Mouse (Mus musculus) forebrain, embryonic 16.5 days (tissue): ENCODE measurements around the gene Chat. TPM values are rescaled to one million over a fixed set of nuclear protein-coding genes. Genes with fewer than 3 reads are reported as not detected.
"Not testable (repeated sequence)": the region's sequence is repeated elsewhere in the genome, so short reads cannot be mapped to it uniquely, and the experiment has no call there.

Source experiments
- ATAC-seq: fragments of 200-750 bp; cut with Nextera tagmentation; 2 replicates; pipeline ENCODE4 v1.8.0; 2017; ENCODE audit warnings: mild to moderate bottlenecking, moderate library complexity
- H3K27ac ChIP-seq: fragments of 300-500 bp; sonication (generic); 2 replicates; pipeline ENCODE4 v1.5.1; 2014; ENCODE audit warnings: low read length, control low read depth
- H3K27me3 ChIP-seq: fragments of 300-500 bp; sonication (generic); replicated peaks from 2 replicates; pipeline ENCODE4 v1.6.1; 2014; ENCODE audit warnings: low read length; ENCODE audit not compliant: control insufficient read depth, insufficient read depth
- H3K36me3 ChIP-seq: fragments of 300-500 bp; sonication (generic); 2 replicates; pipeline ENCODE4 v1.6.1; 2014; ENCODE audit not compliant: control insufficient read depth, insufficient read depth
- H3K4me1 ChIP-seq: fragments of 300-500 bp; sonication (generic); replicated peaks from 2 replicates; pipeline ENCODE4 v1.6.1; 2014; ENCODE audit warnings: low read length; ENCODE audit not compliant: control insufficient read depth, insufficient read depth
- H3K4me2 ChIP-seq: fragments of 300-500 bp; sonication (generic); 2 replicates; pipeline ENCODE4 v1.6.1; 2014; ENCODE audit warnings: mild to moderate bottlenecking, low read length, control low read depth
- H3K4me3 ChIP-seq: fragments of 300-500 bp; sonication (generic); replicated peaks from 2 replicates; pipeline ENCODE4 v1.5.1; 2014; ENCODE audit warnings: mild to moderate bottlenecking, low read length, control low read depth
- H3K9ac ChIP-seq: fragments of 300-500 bp; sonication (generic); replicated peaks from 2 replicates; pipeline ENCODE4 v1.6.1; 2014; ENCODE audit warnings: low read depth, low read length, control low read depth
- H3K9me3 ChIP-seq: fragments of 300-500 bp; sonication (generic); 2 replicates; pipeline ENCODE4 v1.6.1; 2016; ENCODE audit warnings: low read length; ENCODE audit not compliant: control insufficient read depth
- WGBS: fragments of 180-500 bp; shearing (Covaris S2); extraction: QIAGEN DNeasy Blood & Tissue Kit; methylation state at CpG from one replicate; pipeline ENCODE4 v1.1.7; 2014; 5-methylcytosine and 5-hydroxymethylcytosine counted together
- polyA plus RNA-seq: library from polyadenylated mRNA; unstranded; fragments of >200 nt; fragmentation: Nextera tagmentation; extraction: Ambion mirVana; gene quantifications from 2 replicates; pipeline ENCODE4 v1.2.1, GENCODE M21; 2015

Gene Chat
- polyA plus RNA-seq, 1 experiment from 2014 or later = 0.77 TPM

DNA sequence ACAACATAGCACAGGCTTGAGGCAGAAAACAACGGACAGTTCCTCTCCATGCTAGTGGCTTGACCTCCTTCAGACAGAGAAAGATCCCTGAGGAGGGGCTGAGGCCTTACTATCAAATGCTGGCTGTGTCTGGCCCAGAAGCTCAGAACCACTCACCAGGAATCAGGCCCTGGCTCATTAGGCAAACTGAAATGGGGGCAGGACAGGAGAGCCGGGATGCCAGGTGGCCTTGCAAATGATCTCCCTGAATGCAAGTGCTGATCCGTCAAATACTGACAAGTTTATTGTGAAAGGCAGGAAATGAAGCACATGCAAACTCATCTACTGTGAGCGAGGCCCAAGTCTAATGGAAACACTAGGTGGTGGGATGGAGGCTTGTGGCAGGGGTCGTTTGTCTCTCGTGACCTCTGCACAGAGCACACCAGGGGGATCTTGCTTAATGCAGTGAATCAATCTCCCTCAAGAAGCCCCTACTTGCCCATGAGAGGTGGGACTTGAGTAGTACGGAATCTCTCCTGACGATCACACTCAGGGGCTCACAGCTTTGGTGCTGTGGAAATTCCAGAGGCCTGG, 36.7 kb downstream of the Chat start:
- Histone ChIP-seq H3K27me3 (0 out of 2 replicates have a peak, but pooled peaks cover 4% of the 10 kb centered on the region), H3K27ac (no peak overlapping the region), H3K4me2 (no peak overlapping the region), H3K4me3 (no peak overlapping the region), H3K36me3 (no peaks in the 10 kb centered on the region), H3K9ac (no peak overlapping the region), H3K9me3 (no peaks in the 10 kb centered on the region), H3K4me1 (no peaks in the 10 kb centered on the region; the same call in 1 of the 2 replicates)
- WGBS = 20% methylated on average over 8 of the region's 8 CpGs
- ATAC-seq = no peak

DNA sequence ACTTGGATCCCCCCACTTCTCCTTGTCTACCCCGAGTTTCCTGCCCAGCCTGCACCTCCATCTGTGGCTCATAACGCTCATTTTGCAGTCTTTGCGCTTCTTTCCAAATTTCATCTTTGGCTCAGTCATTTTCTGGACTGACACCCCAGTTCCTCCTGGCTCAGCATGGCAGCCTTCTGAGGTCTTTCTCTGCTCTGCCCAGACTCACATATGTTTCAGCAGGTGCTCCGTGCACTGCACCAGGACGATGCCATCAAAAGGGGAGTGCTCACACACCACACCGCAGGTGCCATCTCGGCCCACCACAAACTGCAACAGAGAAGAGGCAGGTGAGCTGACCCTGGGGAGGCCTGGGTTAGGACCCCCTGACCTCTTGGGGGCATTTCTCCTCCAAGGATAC, 41.8 kb downstream of the Chat start:
- 0 out of 2 replicates have a peak, but pooled peaks cover 4% of the 10 kb centered on the region for H3K27me3 ChIP-seq
- no peak overlapping the region for H3K4me3 ChIP-seq
- H3K36me3 ChIP-seq = no peaks in the 10 kb centered on the region
- peak; percentile 72 for ATAC-seq
- H3K27ac ChIP-seq = no peak overlapping the region
- no peak overlapping the region for H3K9ac ChIP-seq
- no peaks in the 10 kb centered on the region; the same call in 1 of the 2 replicates for H3K4me1 ChIP-seq
- H3K4me2 ChIP-seq = no peak overlapping the region
- WGBS = 66% methylated on average over 7 of the region's 7 CpGs
- H3K9me3 ChIP-seq = no peaks in the 10 kb centered on the region

DNA sequence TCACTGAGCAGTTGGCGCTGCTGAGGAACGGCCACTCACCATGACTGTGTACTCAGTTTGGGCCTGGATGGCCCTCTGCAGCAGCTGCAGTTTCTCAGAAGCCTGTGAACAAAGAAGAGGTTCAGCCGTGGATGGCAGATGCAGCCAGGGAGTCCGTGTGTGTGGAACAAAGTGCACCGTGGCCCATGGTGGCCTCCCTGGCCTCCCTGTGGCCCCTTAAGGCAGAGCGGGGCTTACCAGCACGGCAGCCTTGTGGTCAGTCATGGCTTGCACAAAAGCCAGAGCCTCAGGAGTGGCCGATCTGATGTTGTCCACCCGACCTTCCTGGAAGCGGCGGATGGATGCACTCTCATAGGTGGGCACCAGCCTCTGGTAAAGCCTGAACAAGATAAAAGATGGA, 47.0 kb downstream of the Chat start:
- 84% methylated on average over 11 of the region's 11 CpGs for WGBS
- H3K9me3 ChIP-seq = peaks cover 6% of the 10 kb centered on the region
- no peaks in the 10 kb centered on the region for H3K36me3 ChIP-seq
- H3K27ac ChIP-seq = no peak overlapping the region
- no peak overlapping the region for H3K9ac ChIP-seq
- no peak for ATAC-seq
- H3K4me1 ChIP-seq = no peaks in the 10 kb centered on the region; the same call in 1 of the 2 replicates
- no peak overlapping the region for H3K4me2 ChIP-seq
- no peak overlapping the region for H3K4me3 ChIP-seq
- no peaks in the 10 kb centered on the region for H3K27me3 ChIP-seq

DNA sequence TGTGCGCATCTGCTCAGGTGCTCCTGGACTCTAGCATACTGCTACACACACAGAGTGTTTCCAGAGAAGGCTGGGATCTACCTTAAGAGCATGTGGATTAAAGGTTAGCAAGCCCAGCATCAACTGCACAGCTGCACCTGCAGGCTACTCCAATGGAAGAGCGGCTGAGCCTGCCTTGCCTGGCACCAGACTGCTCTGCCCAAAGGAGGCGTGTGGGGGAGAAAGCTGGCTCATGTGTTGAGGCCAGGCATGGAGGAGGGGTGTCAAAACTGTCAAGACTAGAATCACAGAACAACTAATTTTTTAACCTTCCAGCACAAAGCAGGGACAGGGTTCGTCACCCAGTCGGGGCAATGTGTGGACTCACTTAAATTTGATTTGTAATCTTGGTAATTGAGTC, 53.7 kb downstream of the Chat start:
- peaks cover 3% of the 10 kb centered on the region for H3K9me3 ChIP-seq
- H3K4me3 ChIP-seq = no peak overlapping the region
- H3K9ac ChIP-seq = no peak overlapping the region
- H3K36me3 ChIP-seq = no peaks in the 10 kb centered on the region
- WGBS = 82% methylated on average over 5 of the region's 5 CpGs
- H3K27me3 ChIP-seq = no peaks in the 10 kb centered on the region
- no peaks in the 10 kb centered on the region for H3K4me1 ChIP-seq
- ATAC-seq = no peak
- no peak overlapping the region for H3K4me2 ChIP-seq
- H3K27ac ChIP-seq = no peak overlapping the region

DNA sequence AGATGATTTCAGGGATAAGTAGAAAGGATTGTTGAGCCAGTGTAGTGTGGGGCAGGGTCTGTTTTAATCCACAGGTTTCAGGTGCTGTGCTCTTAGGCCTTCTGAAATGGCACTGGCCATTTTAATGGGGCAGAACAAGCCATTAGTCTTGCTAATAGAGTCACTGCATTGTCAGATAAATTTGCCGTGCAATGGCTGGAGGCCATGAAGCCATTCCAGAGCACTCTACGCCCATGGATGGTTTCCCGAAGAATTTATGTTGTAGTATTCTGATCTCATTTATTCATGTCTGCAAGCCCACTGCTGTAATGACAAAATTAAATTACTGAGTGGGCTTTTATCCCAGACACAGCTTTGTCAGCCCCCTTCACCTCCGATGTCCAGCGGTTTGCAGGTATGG, 55.7 kb downstream of the Chat start:
- H3K27ac ChIP-seq = no peak overlapping the region
- H3K4me2 ChIP-seq = no peak overlapping the region
- no peak overlapping the region for H3K9ac ChIP-seq
- no peaks in the 10 kb centered on the region for H3K9me3 ChIP-seq
- WGBS = 92% methylated on average over 5 of the region's 5 CpGs
- ATAC-seq = no peak
- H3K4me3 ChIP-seq = no peak overlapping the region
- no peaks in the 10 kb centered on the region for H3K36me3 ChIP-seq
- no peaks in the 10 kb centered on the region for H3K27me3 ChIP-seq
- H3K4me1 ChIP-seq = no peaks in the 10 kb centered on the region

DNA sequence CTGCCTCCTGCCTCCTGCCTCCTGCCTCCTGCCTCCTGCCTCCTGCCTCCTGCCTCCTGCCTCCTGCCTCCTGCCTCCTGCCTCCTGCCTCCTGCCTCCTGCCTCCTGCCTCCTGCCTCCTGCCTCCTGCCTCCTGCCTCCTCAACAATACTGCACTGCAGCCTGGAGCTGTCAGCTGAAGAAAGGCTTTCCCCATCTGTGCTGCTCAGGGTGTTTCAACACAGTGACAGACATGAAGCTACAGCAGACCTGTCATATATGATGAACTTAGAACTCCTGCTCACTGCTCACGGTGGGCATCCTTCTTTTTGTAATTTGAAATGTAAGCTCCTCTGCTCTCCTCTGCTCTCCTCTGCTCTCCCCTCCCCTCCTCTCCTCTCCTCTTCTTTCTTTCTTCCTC, 60.4 kb downstream of the Chat start:
- not testable (repeated sequence) for H3K36me3 ChIP-seq, H3K4me1 ChIP-seq, H3K4me3 ChIP-seq, H3K4me2 ChIP-seq, H3K9ac ChIP-seq, H3K9me3 ChIP-seq, H3K27ac ChIP-seq, H3K27me3 ChIP-seq
- 32% methylated on average over 1 of the region's 1 CpGs for WGBS
- ATAC-seq = peak; percentile 63; the same call in 1 of the 2 replicates

DNA sequence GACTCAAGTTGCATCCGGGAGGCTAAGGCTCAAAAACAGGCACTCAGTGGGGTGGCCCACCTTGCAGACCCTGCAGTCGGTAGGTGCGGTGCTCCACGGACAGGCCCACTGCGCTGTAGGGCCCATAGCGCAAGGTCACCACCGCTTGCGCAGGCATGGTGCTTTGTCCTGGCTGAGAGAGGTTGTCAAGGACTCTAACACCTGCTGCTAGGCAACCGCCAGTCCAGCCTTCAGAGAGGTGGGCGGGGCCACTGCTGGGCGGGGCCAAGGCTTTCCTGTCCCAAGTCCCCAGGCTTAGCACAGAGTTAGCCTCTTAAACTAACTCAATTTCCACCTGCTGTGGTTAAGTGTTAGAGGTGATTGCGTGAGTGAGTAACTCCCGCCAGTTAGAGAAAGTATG, 77.6 kb downstream of the Chat start, which contains the start of gene 1700024G13Rik:
Gene 1700024G13Rik (minus strand): TSS at position 196 of the 400 bp plus-strand sequence.
- Histone ChIP-seq H3K9ac (no peak within 1 kb of the TSS), H3K4me3 (no peak within 1 kb of the TSS), H3K27ac (no peak within 1 kb of the TSS), H3K27me3 (no peaks in the 10 kb centered on the region), H3K36me3 (no peaks in the 10 kb centered on the region), H3K4me1 (no peaks in the 10 kb centered on the region), H3K4me2 (peak within 1 kb of the TSS; percentile 18; the same call in 1 of the 2 replicates), H3K9me3 (no peaks in the 10 kb centered on the region)
- ATAC-seq = peak; percentile 59
- WGBS = 3% methylated on average over 13 of the region's 13 CpGs

DNA sequence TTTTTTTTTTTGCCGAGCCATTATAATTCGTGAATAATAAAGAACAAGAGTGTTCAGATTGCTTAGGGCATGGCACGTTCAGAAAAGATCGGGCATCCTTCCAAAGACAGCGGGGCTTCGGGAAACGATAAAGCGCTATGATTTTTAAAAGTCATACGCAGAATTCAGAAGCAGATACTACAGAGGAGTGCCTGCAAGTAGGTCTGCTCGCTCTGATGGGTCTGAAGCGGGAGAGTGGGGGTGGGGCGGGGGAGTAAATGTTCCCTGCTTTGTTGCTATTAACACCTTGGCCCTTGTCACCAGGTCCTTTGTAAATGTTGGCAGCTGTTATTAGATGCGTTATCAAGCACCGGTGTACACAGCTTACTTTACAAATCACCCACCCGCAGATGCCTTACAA, 84.2 kb downstream of the Chat start:
- Histone ChIP-seq H3K4me3 (no peak overlapping the region), H3K9me3 (no peaks in the 10 kb centered on the region), H3K27me3 (no peaks in the 10 kb centered on the region; the same call in 1 of the 2 replicates), H3K4me1 (peaks cover 13% of the 10 kb centered on the region), H3K36me3 (no peaks in the 10 kb centered on the region), H3K4me2 (peak overlapping the region; percentile 16; the same call in 1 of the 2 replicates), H3K9ac (no peak overlapping the region), H3K27ac (no peak overlapping the region)
- 25% methylated on average over 15 of the region's 15 CpGs for WGBS
- no peak for ATAC-seq

DNA sequence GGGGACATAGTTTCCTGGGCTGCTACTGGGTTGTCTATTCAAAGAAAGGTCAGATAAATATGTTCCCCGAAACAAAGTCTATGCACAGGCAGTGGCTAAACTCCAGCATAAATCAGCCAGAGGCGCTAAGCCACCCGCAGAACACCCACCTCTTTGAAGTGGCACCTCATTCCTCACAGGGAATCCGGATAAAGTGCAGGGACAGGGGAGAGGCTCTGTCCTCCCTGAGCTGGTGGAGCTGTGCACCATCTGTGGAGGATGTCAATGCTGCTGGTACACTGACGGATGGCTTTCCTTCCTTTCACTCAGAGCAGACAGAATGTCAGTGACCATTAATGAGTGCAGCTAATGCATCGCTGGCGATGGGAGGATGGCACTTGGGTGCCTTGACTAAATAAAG, 84.7 kb downstream of the Chat start:
- H3K27ac ChIP-seq = no peak overlapping the region
- peak overlapping the region; percentile 16; the same call in 1 of the 2 replicates for H3K4me2 ChIP-seq
- ATAC-seq = no peak
- peaks cover 13% of the 10 kb centered on the region for H3K4me1 ChIP-seq
- H3K4me3 ChIP-seq = no peak overlapping the region
- no peaks in the 10 kb centered on the region for H3K36me3 ChIP-seq
- no peaks in the 10 kb centered on the region for H3K9me3 ChIP-seq
- H3K9ac ChIP-seq = no peak overlapping the region
- 30% methylated on average over 7 of the region's 7 CpGs for WGBS
- no peaks in the 10 kb centered on the region; the same call in 1 of the 2 replicates for H3K27me3 ChIP-seq

DNA sequence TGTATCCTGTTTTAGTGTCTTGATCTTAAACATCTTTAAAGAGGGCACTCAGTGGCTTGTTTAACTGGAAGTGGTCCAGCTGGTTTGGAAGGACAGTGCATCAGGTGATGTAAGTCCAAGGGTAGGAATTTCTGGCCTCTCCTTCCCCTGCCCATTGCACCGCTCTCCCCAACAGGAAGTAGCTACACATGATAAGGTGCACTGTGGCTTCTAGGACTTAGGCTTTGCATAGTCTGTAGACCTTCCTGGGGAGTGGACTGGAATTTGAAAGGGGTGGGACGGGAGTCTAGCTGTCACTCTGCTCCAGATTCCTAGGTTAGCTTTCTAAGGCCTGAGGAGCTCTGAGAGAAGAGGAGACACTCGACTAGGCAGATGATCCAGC, 85.7 kb downstream of the Chat start:
- 14% methylated on average over 3 of the region's 3 CpGs for WGBS
- H3K4me1 ChIP-seq = peaks cover 13% of the 10 kb centered on the region
- H3K9me3 ChIP-seq = no peaks in the 10 kb centered on the region
- no peak overlapping the region for H3K4me2 ChIP-seq
- ATAC-seq = no peak
- H3K36me3 ChIP-seq = no peaks in the 10 kb centered on the region
- no peak overlapping the region for H3K4me3 ChIP-seq
- no peak overlapping the region for H3K27ac ChIP-seq
- H3K9ac ChIP-seq = no peak overlapping the region
- H3K27me3 ChIP-seq = no peaks in the 10 kb centered on the region; the same call in 1 of the 2 replicates
